Mouse (Mus musculus): ENCODE measurements around the gene Wscd1.

The Wscd1 gene

DNA sequence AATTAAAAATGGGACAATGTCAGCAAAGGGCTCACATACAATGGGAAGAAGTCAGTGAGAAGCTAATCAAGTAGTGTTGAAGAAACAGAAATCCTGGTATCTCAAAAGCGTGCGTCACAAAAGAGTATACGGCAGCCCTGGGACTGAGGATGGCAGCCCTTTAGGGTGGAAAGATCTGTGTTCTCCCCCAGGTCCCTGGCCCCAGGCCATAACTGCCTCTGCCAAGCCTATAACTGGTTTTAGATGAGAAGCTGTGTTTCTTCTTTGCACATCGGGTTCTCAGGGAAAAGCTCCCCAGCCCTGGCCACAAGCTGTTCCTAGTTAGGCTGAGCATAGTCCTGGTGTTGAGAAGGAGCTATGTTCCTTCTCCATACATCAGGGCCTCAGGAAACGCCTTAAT is 72.3 kb downstream of the Wscd1 start:
- no peak for DNase-seq (ENCODE audit: low read depth, low spot score)

DNA sequence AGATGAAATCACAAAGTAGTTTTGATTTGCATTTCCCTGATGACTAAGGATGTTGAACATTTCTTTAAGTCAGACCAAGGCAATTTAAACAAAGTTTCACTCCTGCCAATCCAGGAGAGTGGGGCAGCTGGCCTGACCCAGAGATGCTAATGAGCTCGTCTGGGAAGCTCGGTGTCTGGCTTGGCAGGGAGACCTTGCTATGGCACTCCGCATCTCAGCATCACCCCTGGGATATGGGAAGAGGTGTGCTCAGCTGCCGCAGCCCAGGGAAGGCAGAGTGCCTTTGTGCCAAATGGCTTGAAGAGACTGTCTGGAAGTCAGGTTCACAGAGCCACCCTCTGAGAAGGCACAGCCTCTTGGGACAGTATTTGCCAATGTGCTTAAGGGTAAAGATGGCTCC is 75.3 kb downstream of the Wscd1 start:
- DNase-seq (ENCODE audit: low read depth, low spot score), result no peak
